Mouse (Mus musculus) myocyte (in vitro differentiated cells): Measurements from ENCODE around the gene Mfrp. TPM values are rescaled to one million over a fixed set of nuclear protein-coding genes. Genes with fewer than 3 reads are reported as not detected.

ENCODE experiments used
- H3K27me3 ChIP-seq: one replicate; pipeline ENCODE4 v1.6.1; 2011; ENCODE audit not compliant: control insufficient read depth, insufficient read depth, insufficient read length
- H3K36me3 ChIP-seq: one replicate; pipeline ENCODE4 v1.6.1; 2011; ENCODE audit not compliant: control insufficient read depth, insufficient read depth
- H3K4me2 ChIP-seq: one replicate; pipeline ENCODE4 v1.6.1; 2011; ENCODE audit warnings: low read depth, control low read depth
- H3K4me3 ChIP-seq: one replicate; pipeline ENCODE4 v1.5.1; 2011; ENCODE audit warnings: mild to moderate bottlenecking, control low read depth, moderate library complexity
- H3K79me2 ChIP-seq: one replicate; pipeline ENCODE4 v1.6.1; 2011; ENCODE audit not compliant: control insufficient read depth, insufficient read depth
- H3ac ChIP-seq: one replicate; pipeline ENCODE4 v1.6.1; 2011; ENCODE audit not compliant: control insufficient read depth, insufficient read length
- CEBPB ChIP-seq: IDR thresholded peaks from 2 replicates; pipeline ENCODE4 v1.6.1; 2011; ENCODE audit warnings: mild to moderate bottlenecking, moderate library complexity; ENCODE audit not compliant: poor library complexity, insufficient read depth, severe bottlenecking
- E2F4 ChIP-seq: IDR thresholded peaks from one replicate; pipeline ENCODE4 v1.6.1; 2011; ENCODE audit warnings: mild to moderate bottlenecking, control low read depth, moderate library complexity; ENCODE audit not compliant: insufficient read depth
- MAX ChIP-seq: IDR thresholded peaks from one replicate; pipeline ENCODE4 v1.6.1; 2011; ENCODE audit warnings: low read depth, mild to moderate bottlenecking, control low read depth
- MYOD1 ChIP-seq, 3 experiments: IDR thresholded peaks; one replicate each; pipeline ENCODE4 v1.6.1; 2011; ENCODE audit warnings: control low read depth in 2 of 3, low read depth in 2 of 3, mild to moderate bottlenecking in 2 of 3, moderate library complexity in 1 of 3; ENCODE audit not compliant: insufficient read length in 2 of 3, control insufficient read depth in 1 of 3
- MYOG ChIP-seq, 3 experiments: IDR thresholded peaks; one replicate each; pipeline ENCODE4 v1.6.1; 2011; ENCODE audit warnings: control low read depth in 2 of 3, low read depth in 2 of 3, mild to moderate bottlenecking in 2 of 3; ENCODE audit not compliant: insufficient read length in 2 of 3, control insufficient read depth in 1 of 3, insufficient read depth in 1 of 3
- POLR2A ChIP-seq: IDR thresholded peaks from one replicate; pipeline ENCODE4 v1.6.1; 2011; ENCODE audit warnings: low read depth, mild to moderate bottlenecking, control low read depth, moderate library complexity; ENCODE audit not compliant: insufficient read length
- POLR2AphosphoS2 ChIP-seq: IDR thresholded peaks from one replicate; pipeline ENCODE4 v1.6.1; 2011; ENCODE audit warnings: low read depth, control low read depth; ENCODE audit not compliant: insufficient read length
- REST ChIP-seq: IDR thresholded peaks from one replicate; pipeline ENCODE4 v1.6.1; 2011; ENCODE audit warnings: mild to moderate bottlenecking, control low read depth, moderate library complexity; ENCODE audit not compliant: insufficient read depth, insufficient read length
- SRF ChIP-seq: IDR thresholded peaks from one replicate; pipeline ENCODE4 v1.6.1; 2011; ENCODE audit warnings: low read depth; ENCODE audit not compliant: control insufficient read depth, insufficient read length
- TCF12 ChIP-seq: IDR thresholded peaks from one replicate; pipeline ENCODE4 v1.6.1; 2011; ENCODE audit warnings: mild to moderate bottlenecking, control low read depth; ENCODE audit not compliant: poor library complexity, insufficient read depth, severe bottlenecking
- TCF3 ChIP-seq: IDR thresholded peaks from one replicate; pipeline ENCODE4 v1.6.1; 2011; ENCODE audit warnings: low read depth, control low read depth; ENCODE audit not compliant: insufficient read length
- USF1 ChIP-seq: IDR thresholded peaks from one replicate; pipeline ENCODE4 v1.6.1; 2011; ENCODE audit warnings: low read depth, mild to moderate bottlenecking, control low read depth, moderate library complexity
- polyA plus RNA-seq: library from polyadenylated mRNA; unstranded; fragments of >200 nt; fragmentation: generic; extraction: Trizol; gene quantifications from one replicate; pipeline ENCODE4 v1.2.1, GENCODE M21; 2012; ENCODE audit warnings: missing spikeins

Mfrp gene
- polyA plus RNA-seq, 1 experiment = 0.01 TPM

- TF ChIP-seq MAX = no peak
- no peak for TF ChIP-seq REST
- TF ChIP-seq POLR2AphosphoS2 = no peak
- no peak for TF ChIP-seq TCF3
- no peak for TF ChIP-seq POLR2A
- no peak for TF ChIP-seq MYOG (IDR thresholded peaks at IDR 0.05; ENCODE audit: control insufficient read depth in 1 of 3, insufficient read depth in 1 of 3, insufficient read length in 2 of 3, low read depth in 2 of 3)
- TF ChIP-seq SRF = no peak
- TF ChIP-seq USF1 = no peak
- no peak for TF ChIP-seq CEBPB
- TF ChIP-seq MYOD1 (IDR thresholded peaks at IDR 0.05; ENCODE audit: control insufficient read depth in 1 of 3, insufficient read length in 2 of 3, low read depth in 2 of 3) = no peak
- no peak for TF ChIP-seq TCF12
- TF ChIP-seq E2F4 = no peak
- Histone ChIP-seq H3K27me3 (no peaks in the 10 kb centered on the region), H3K4me2 (no peak overlapping the region), H3K4me3 (no peak overlapping the region), H3K36me3 (no peaks in the 10 kb centered on the region), H3ac (no peak overlapping the region), H3K79me2 (no peaks in the 10 kb centered on the region)
Observed at GRCm38 (mm10) chr9:44081581-44081980, 19.9 kb upstream of the Mfrp start.

- no peak for TF ChIP-seq POLR2A
- TF ChIP-seq POLR2AphosphoS2 = no peak
- no peak for TF ChIP-seq REST
- no peak for TF ChIP-seq E2F4
- TF ChIP-seq TCF3 = no peak
- TF ChIP-seq CEBPB = no peak
- TF ChIP-seq USF1 = no peak
- no peak for TF ChIP-seq MYOD1 (IDR thresholded peaks at IDR 0.05; ENCODE audit: control insufficient read depth in 1 of 3, insufficient read length in 2 of 3, low read depth in 2 of 3)
- no peak for TF ChIP-seq MYOG (IDR thresholded peaks at IDR 0.05; ENCODE audit: control insufficient read depth in 1 of 3, insufficient read depth in 1 of 3, insufficient read length in 2 of 3, low read depth in 2 of 3)
- TF ChIP-seq TCF12 = no peak
- H3K4me3 ChIP-seq = no peak overlapping the region
- no peaks in the 10 kb centered on the region for H3K27me3 ChIP-seq
- H3K36me3 ChIP-seq = no peaks in the 10 kb centered on the region
- H3K79me2 ChIP-seq = no peaks in the 10 kb centered on the region
- H3K4me2 ChIP-seq = no peak overlapping the region
- no peak overlapping the region for H3ac ChIP-seq
Observed at GRCm38 (mm10) chr9:44082266-44082665, 19.3 kb upstream of the Mfrp start.

GRCm38 (mm10) chr9:44083392-44084121, 18.0 kb upstream of the Mfrp start:
- Histone ChIP-seq H3K4me3 (peak overlapping the region; percentile 29), H3K79me2 (no peaks in the 10 kb centered on the region), H3ac (no peak overlapping the region), H3K27me3 (no peaks in the 10 kb centered on the region), H3K4me2 (peak overlapping the region; percentile 95), H3K36me3 (no peaks in the 10 kb centered on the region)
- no peak for TF ChIP-seq TCF3
- no peak for TF ChIP-seq POLR2AphosphoS2
- TF ChIP-seq MYOG (IDR thresholded peaks at IDR 0.05; ENCODE audit: control insufficient read depth in 1 of 3, insufficient read depth in 1 of 3, insufficient read length in 2 of 3, low read depth in 2 of 3) = peak in 2 of 3 experiments; percentile 14 to 29
- TF ChIP-seq MYOD1 (IDR thresholded peaks at IDR 0.05; ENCODE audit: control insufficient read depth in 1 of 3, insufficient read length in 2 of 3, low read depth in 2 of 3) = peak in 1 of 3 experiments; percentile 55

GRCm38 (mm10) chr9:44084236-44084635, 17.3 kb upstream of the Mfrp start:
- H3K27me3 ChIP-seq = no peaks in the 10 kb centered on the region
- H3K36me3 ChIP-seq = no peaks in the 10 kb centered on the region
- no peaks in the 10 kb centered on the region for H3K79me2 ChIP-seq
- TF ChIP-seq E2F4 = no peak
- TF ChIP-seq MYOG (IDR thresholded peaks at IDR 0.05; ENCODE audit: control insufficient read depth in 1 of 3, insufficient read depth in 1 of 3, insufficient read length in 2 of 3, low read depth in 2 of 3) = no peak
- no peak for TF ChIP-seq SRF
- H3ac ChIP-seq = peak overlapping the region; percentile 37
- H3K4me2 ChIP-seq = peak overlapping the region; percentile 95
- H3K4me3 ChIP-seq = peak overlapping the region; percentile 29

- H3K79me2 ChIP-seq = no peaks in the 10 kb centered on the region
- TF ChIP-seq CEBPB (no peak), MYOD1 (IDR thresholded peaks at IDR 0.05; ENCODE audit: control insufficient read depth in 1 of 3, insufficient read length in 2 of 3, low read depth in 2 of 3) (peak in 1 of 3 experiments; percentile 32), POLR2A (peak; percentile 97), MAX (no peak), MYOG (IDR thresholded peaks at IDR 0.05; ENCODE audit: control insufficient read depth in 1 of 3, insufficient read depth in 1 of 3, insufficient read length in 2 of 3, low read depth in 2 of 3) (peak in 1 of 3 experiments; percentile 33), POLR2AphosphoS2 (peak; percentile 95)
- peak overlapping the region; percentile 29 for H3K4me3 ChIP-seq
- H3K4me2 ChIP-seq = peak overlapping the region; percentile 95
- H3K27me3 ChIP-seq = no peaks in the 10 kb centered on the region
- peak overlapping the region; percentile 37 for H3ac ChIP-seq
- no peaks in the 10 kb centered on the region for H3K36me3 ChIP-seq
Observed at GRCm38 (mm10) chr9:44084659-44085229, 16.8 kb upstream of the Mfrp start.
